Mouse (Mus musculus): ENCODE results near the gene Acads. TPM values are rescaled to one million over a fixed set of nuclear protein-coding genes. Genes with fewer than 3 reads are reported as not detected.
"Not testable (repeated sequence)": the region's sequence is repeated elsewhere in the genome, so short reads cannot be mapped to it uniquely, and the experiment has no call there.

Gene Acads
- total RNA-seq, 4 experiments from 2014 or later: 122 to 219 (median 173) TPM

- DNase-seq: no peak
These were observed 5.5 kb upstream of the Acads start for GRCm38 (mm10) chr5:115124690-115125089.

- no peak for DNase-seq
These were observed 1.8 kb upstream of the Acads start for GRCm38 (mm10) chr5:115120978-115121377.

GRCm38 (mm10) chr5:115117467-115117866, 1.7 kb downstream of the Acads start:
- no peak for DNase-seq

GRCm38 (mm10) chr5:115116426-115116825, 2.7 kb downstream of the Acads start:
- no peak for DNase-seq

GRCm38 (mm10) chr5:115114501-115114900, 4.6 kb downstream of the Acads start:
- no peak for DNase-seq

GRCm38 (mm10) chr5:115113244-115113643, 5.9 kb downstream of the Acads start:
- no peak for DNase-seq

- no peak for DNase-seq
These were observed 8.0 kb downstream of the Acads start for GRCm38 (mm10) chr5:115111156-115111555.

- not testable (repeated sequence) for DNase-seq
These were observed 15.9 kb downstream of the Acads start for GRCm38 (mm10) chr5:115103253-115103652.

- no peak for DNase-seq
These were observed 16.9 kb downstream of the Acads start for GRCm38 (mm10) chr5:115102231-115102630.

GRCm38 (mm10) chr5:115100473-115100872, 18.7 kb downstream of the Acads start:
- DNase-seq: no peak

GRCm38 (mm10) chr5:115099991-115100390, 19.2 kb downstream of the Acads start:
- DNase-seq: no peak

- no peak for DNase-seq
These were observed 19.6 kb downstream of the Acads start for GRCm38 (mm10) chr5:115099530-115099929.

- no peak for DNase-seq
These were observed 21.0 kb downstream of the Acads start, which contains the start of gene Gm10401 for GRCm38 (mm10) chr5:115098195-115098594. Gm10401 (minus strand) TSS chr5:115098295.

GRCm38 (mm10) chr5:115091776-115092175, 27.4 kb downstream of the Acads start:
- no peak for DNase-seq

- no peak for DNase-seq
These were observed 28.1 kb downstream of the Acads start for GRCm38 (mm10) chr5:115091015-115091414.

- DNase-seq: no peak
These were observed 29.4 kb downstream of the Acads start for GRCm38 (mm10) chr5:115089592-115090268.

- DNase-seq: no peak
These were observed 33.5 kb downstream of the Acads start for GRCm38 (mm10) chr5:115085675-115086074.

- DNase-seq: no peak
These were observed 35.7 kb downstream of the Acads start for GRCm38 (mm10) chr5:115083492-115083891.

- no peak for DNase-seq
These were observed 37.5 kb downstream of the Acads start for GRCm38 (mm10) chr5:115081636-115082035.

- DNase-seq: peak; percentile 45
These were observed 42.8 kb downstream of the Acads start for GRCm38 (mm10) chr5:115076144-115076901.

GRCm38 (mm10) chr5:115074749-115075148, 44.4 kb downstream of the Acads start:
- no peak for DNase-seq

- not testable (repeated sequence) for DNase-seq
These were observed 45.8 kb downstream of the Acads start for GRCm38 (mm10) chr5:115073306-115073705.

- DNase-seq: peak; percentile 24
These were observed 47.0 kb downstream of the Acads start for GRCm38 (mm10) chr5:115072143-115072542.
